Mouse (Mus musculus): ENCODE data around the gene Adam1a. TPM values are rescaled to one million over a fixed set of nuclear protein-coding genes. Genes with fewer than 3 reads are reported as not detected.

Gene Adam1a
- polyA plus RNA-seq, 1 experiment from 2014 or later: 2.4 TPM

- Histone ChIP-seq H3K4me1 (ENCODE audit: control insufficient read depth, insufficient read depth, low read length) (no peaks in the 10 kb centered on the region), H3K27me3 (ENCODE audit: control insufficient read depth, insufficient read depth, low read length) (no peaks in the 10 kb centered on the region), H3K4me3 (ENCODE audit: low read length) (no peak overlapping the region), H3K9me3 (ENCODE audit: control insufficient read depth, low read length) (no peaks in the 10 kb centered on the region), H3K9ac (ENCODE audit: low read depth, low read length) (no peak overlapping the region), H3K36me3 (ENCODE audit: control insufficient read depth, insufficient read depth, low read length) (peaks cover 40% of the 10 kb centered on the region), H3K4me2 (replicated peaks; ENCODE audit: low read depth, low read length) (no peak overlapping the region), H3K27ac (ENCODE audit: low read depth, low read length) (no peak overlapping the region)
- ATAC-seq (ENCODE audit: low FRiP score, low TSS enrichment): no peak
- WGBS: 81% methylated on average over 8 of the region's 9 CpGs
Observed at GRCm38 (mm10) chr5:121569881-121570420, 24.7 kb upstream of the Adam1a start.

- WGBS: 90% methylated on average over 16 of the region's 16 CpGs
- no peak for ATAC-seq (ENCODE audit: low FRiP score, low TSS enrichment)
Observed at GRCm38 (mm10) chr5:121566035-121566681, 20.9 kb upstream of the Adam1a start.

GRCm38 (mm10) chr5:121564468-121564895, 19.2 kb upstream of the Adam1a start:
- no peaks in the 10 kb centered on the region for H3K9me3 ChIP-seq (ENCODE audit: control insufficient read depth, low read length)
- no peaks in the 10 kb centered on the region for H3K4me1 ChIP-seq (ENCODE audit: control insufficient read depth, insufficient read depth, low read length)
- WGBS: 8% methylated on average over 11 of the region's 11 CpGs
- peak overlapping the region; percentile 39 for H3K4me2 ChIP-seq (replicated peaks; ENCODE audit: low read depth, low read length)
- peak overlapping the region; percentile 9; the same call in 1 of the 2 replicates for H3K4me3 ChIP-seq (ENCODE audit: low read length)
- H3K9ac ChIP-seq (ENCODE audit: low read depth, low read length): no peak overlapping the region
- no peaks in the 10 kb centered on the region for H3K27me3 ChIP-seq (ENCODE audit: control insufficient read depth, insufficient read depth, low read length)
- ATAC-seq (ENCODE audit: low FRiP score, low TSS enrichment): peak; percentile 58
- peaks cover 10% of the 10 kb centered on the region for H3K36me3 ChIP-seq (ENCODE audit: control insufficient read depth, insufficient read depth, low read length)
- H3K27ac ChIP-seq (ENCODE audit: low read depth, low read length): no peak overlapping the region

More at GRCm38 (mm10) chr5:121566035-121566681, 20.9 kb upstream of the Adam1a start:
- Histone ChIP-seq H3K4me1 (ENCODE audit: control insufficient read depth, insufficient read depth, low read length) (no peaks in the 10 kb centered on the region), H3K36me3 (ENCODE audit: control insufficient read depth, insufficient read depth, low read length) (peaks cover 21% of the 10 kb centered on the region), H3K4me3 (ENCODE audit: low read length) (no peak overlapping the region), H3K4me2 (replicated peaks; ENCODE audit: low read depth, low read length) (no peak overlapping the region), H3K27me3 (ENCODE audit: control insufficient read depth, insufficient read depth, low read length) (no peaks in the 10 kb centered on the region), H3K9ac (ENCODE audit: low read depth, low read length) (no peak overlapping the region), H3K27ac (ENCODE audit: low read depth, low read length) (no peak overlapping the region), H3K9me3 (ENCODE audit: control insufficient read depth, low read length) (no peaks in the 10 kb centered on the region)

GRCm38 (mm10) chr5:121562436-121562835, 17.2 kb upstream of the Adam1a start:
- no peak overlapping the region for H3K9ac ChIP-seq (ENCODE audit: low read depth, low read length)
- no peaks in the 10 kb centered on the region for H3K4me1 ChIP-seq (ENCODE audit: control insufficient read depth, insufficient read depth, low read length)
- H3K36me3 ChIP-seq (ENCODE audit: control insufficient read depth, insufficient read depth, low read length): no peaks in the 10 kb centered on the region
- no peak overlapping the region for H3K4me2 ChIP-seq (replicated peaks; ENCODE audit: low read depth, low read length)
- no peaks in the 10 kb centered on the region for H3K9me3 ChIP-seq (ENCODE audit: control insufficient read depth, low read length)
- WGBS: 86% methylated on average over 3 of the region's 3 CpGs
- H3K4me3 ChIP-seq (ENCODE audit: low read length): no peak overlapping the region
- no peaks in the 10 kb centered on the region for H3K27me3 ChIP-seq (ENCODE audit: control insufficient read depth, insufficient read depth, low read length)
- H3K27ac ChIP-seq (ENCODE audit: low read depth, low read length): no peak overlapping the region
- no peak for ATAC-seq (ENCODE audit: low FRiP score, low TSS enrichment)

GRCm38 (mm10) chr5:121549196-121549595, 3.9 kb upstream of the Adam1a start:
- Histone ChIP-seq H3K4me3 (ENCODE audit: low read length) (no peak overlapping the region), H3K9me3 (ENCODE audit: control insufficient read depth, low read length) (peaks cover 3% of the 10 kb centered on the region; the same call in 1 of the 2 replicates), H3K27me3 (ENCODE audit: control insufficient read depth, insufficient read depth, low read length) (no peaks in the 10 kb centered on the region), H3K4me1 (ENCODE audit: control insufficient read depth, insufficient read depth, low read length) (peaks cover 11% of the 10 kb centered on the region), H3K36me3 (ENCODE audit: control insufficient read depth, insufficient read depth, low read length) (no peaks in the 10 kb centered on the region), H3K4me2 (replicated peaks; ENCODE audit: low read depth, low read length) (no peak overlapping the region), H3K9ac (ENCODE audit: low read depth, low read length) (no peak overlapping the region), H3K27ac (ENCODE audit: low read depth, low read length) (peak overlapping the region; percentile 15)
- 41% methylated on average over 7 of the region's 7 CpGs for WGBS
- no peak for ATAC-seq (ENCODE audit: low FRiP score, low TSS enrichment)

- H3K4me2 ChIP-seq (replicated peaks; ENCODE audit: low read depth, low read length): no peak overlapping the region
- no peaks in the 10 kb centered on the region for H3K36me3 ChIP-seq (ENCODE audit: control insufficient read depth, insufficient read depth, low read length)
- no peak for ATAC-seq (ENCODE audit: low FRiP score, low TSS enrichment)
- no peak overlapping the region for H3K4me3 ChIP-seq (ENCODE audit: low read length)
- H3K9ac ChIP-seq (ENCODE audit: low read depth, low read length): no peak overlapping the region
- no peaks in the 10 kb centered on the region for H3K27me3 ChIP-seq (ENCODE audit: control insufficient read depth, insufficient read depth, low read length)
- peaks cover 16% of the 10 kb centered on the region for H3K4me1 ChIP-seq (ENCODE audit: control insufficient read depth, insufficient read depth, low read length)
- WGBS: 91% methylated on average over 3 of the region's 3 CpGs
- peaks cover 3% of the 10 kb centered on the region; the same call in 1 of the 2 replicates for H3K9me3 ChIP-seq (ENCODE audit: control insufficient read depth, low read length)
- H3K27ac ChIP-seq (ENCODE audit: low read depth, low read length): no peak overlapping the region
Observed at GRCm38 (mm10) chr5:121547084-121547483, 1.8 kb upstream of the Adam1a start.

- H3K4me3 ChIP-seq (ENCODE audit: low read length): peak overlapping the region; percentile 100
- ATAC-seq (ENCODE audit: low FRiP score, low TSS enrichment): no peak
- H3K36me3 ChIP-seq (ENCODE audit: control insufficient read depth, insufficient read depth, low read length): no peaks in the 10 kb centered on the region
- peaks cover 16% of the 10 kb centered on the region for H3K4me1 ChIP-seq (ENCODE audit: control insufficient read depth, insufficient read depth, low read length)
- H3K27me3 ChIP-seq (ENCODE audit: control insufficient read depth, insufficient read depth, low read length): no peaks in the 10 kb centered on the region
- peak overlapping the region; percentile 99 for H3K9ac ChIP-seq (ENCODE audit: low read depth, low read length)
- peak overlapping the region; percentile 93 for H3K4me2 ChIP-seq (replicated peaks; ENCODE audit: low read depth, low read length)
- no peak overlapping the region for H3K27ac ChIP-seq (ENCODE audit: low read depth, low read length)
- H3K9me3 ChIP-seq (ENCODE audit: control insufficient read depth, low read length): peaks cover 3% of the 10 kb centered on the region; the same call in 1 of the 2 replicates
- 38% methylated on average over 6 of the region's 6 CpGs for WGBS
Observed at GRCm38 (mm10) chr5:121546530-121546895, 1.2 kb upstream of the Adam1a start.

- H3K36me3 ChIP-seq (ENCODE audit: control insufficient read depth, insufficient read depth, low read length): no peaks in the 10 kb centered on the region
- peak; percentile 94 for ATAC-seq (ENCODE audit: low FRiP score, low TSS enrichment)
- H3K27me3 ChIP-seq (ENCODE audit: control insufficient read depth, insufficient read depth, low read length): no peaks in the 10 kb centered on the region
- peaks cover 2% of the 10 kb centered on the region; the same call in 1 of the 2 replicates for H3K9me3 ChIP-seq (ENCODE audit: control insufficient read depth, low read length)
- peaks cover 16% of the 10 kb centered on the region for H3K4me1 ChIP-seq (ENCODE audit: control insufficient read depth, insufficient read depth, low read length)
- H3K4me3 ChIP-seq (ENCODE audit: low read length): peak within 1 kb of the TSS; percentile 100
- H3K4me2 ChIP-seq (replicated peaks; ENCODE audit: low read depth, low read length): peak within 1 kb of the TSS; percentile 93
- H3K9ac ChIP-seq (ENCODE audit: low read depth, low read length): peak within 1 kb of the TSS; percentile 99
- 2% methylated on average over 46 of the region's 55 CpGs for WGBS
- peak within 1 kb of the TSS; percentile 89 for H3K27ac ChIP-seq (ENCODE audit: low read depth, low read length)
Observed at GRCm38 (mm10) chr5:121545793-121546529, 679 bp upstream of the Adam1a start, which contains the start of gene Mapkapk5. Mapkapk5 (minus strand) TSS chr5:121545905.

GRCm38 (mm10) chr5:121543370-121543769, 1.9 kb downstream of the Adam1a start:
- Histone ChIP-seq H3K9ac (ENCODE audit: low read depth, low read length) (no peak overlapping the region), H3K27ac (ENCODE audit: low read depth, low read length) (no peak overlapping the region), H3K9me3 (ENCODE audit: control insufficient read depth, low read length) (no peaks in the 10 kb centered on the region), H3K36me3 (ENCODE audit: control insufficient read depth, insufficient read depth, low read length) (peaks cover 3% of the 10 kb centered on the region; the same call in 1 of the 2 replicates), H3K4me3 (ENCODE audit: low read length) (no peak overlapping the region), H3K4me2 (replicated peaks; ENCODE audit: low read depth, low read length) (no peak overlapping the region), H3K27me3 (ENCODE audit: control insufficient read depth, insufficient read depth, low read length) (no peaks in the 10 kb centered on the region), H3K4me1 (ENCODE audit: control insufficient read depth, insufficient read depth, low read length) (peaks cover 16% of the 10 kb centered on the region)
- 55% methylated on average over 3 of the region's 3 CpGs for WGBS
- no peak for ATAC-seq (ENCODE audit: low FRiP score, low TSS enrichment)

Data from kidney, embryonic 14.5 days (tissue).